Mouse (Mus musculus): Measurements from ENCODE around the gene Mipol1.
"Not testable (repeated sequence)": the region's sequence is repeated elsewhere in the genome, so short reads cannot be mapped to it uniquely, and the experiment has no call there.

The Mipol1 gene

GRCm38 (mm10) chr12:57428243-57428642 is 198.0 kb downstream of the Mipol1 start:
- no peak for DNase-seq (ENCODE audit: low read depth, low spot score)

- DNase-seq (ENCODE audit: low read depth, low spot score) = no peak
These were observed 198.5 kb downstream of the Mipol1 start for GRCm38 (mm10) chr12:57428767-57429166.

- not testable (repeated sequence) for DNase-seq (ENCODE audit: low read depth, low spot score)
These were observed 206.9 kb downstream of the Mipol1 start for GRCm38 (mm10) chr12:57436939-57437659.

GRCm38 (mm10) chr12:57444281-57444903 is 214.2 kb downstream of the Mipol1 start:
- DNase-seq (ENCODE audit: low read depth, low spot score) = no peak

GRCm38 (mm10) chr12:57447331-57447730 is 217.1 kb downstream of the Mipol1 start:
- no peak for DNase-seq (ENCODE audit: low read depth, low spot score)

- no peak for DNase-seq (ENCODE audit: low read depth, low spot score)
These were observed 219.1 kb downstream of the Mipol1 start for GRCm38 (mm10) chr12:57449299-57449698.

GRCm38 (mm10) chr12:57450017-57450583 is 219.9 kb downstream of the Mipol1 start:
- DNase-seq (ENCODE audit: low read depth, low spot score) = no peak

- no peak for DNase-seq (ENCODE audit: low read depth, low spot score)
These were observed 226.7 kb downstream of the Mipol1 start for GRCm38 (mm10) chr12:57456911-57457310.

GRCm38 (mm10) chr12:57457339-57457738 is 227.1 kb downstream of the Mipol1 start:
- no peak for DNase-seq (ENCODE audit: low read depth, low spot score)

GRCm38 (mm10) chr12:57464520-57465334 is 234.5 kb downstream of the Mipol1 start:
- DNase-seq (ENCODE audit: low read depth, low spot score) = no peak

- no peak for DNase-seq (ENCODE audit: low read depth, low spot score)
These were observed 241.6 kb downstream of the Mipol1 start for GRCm38 (mm10) chr12:57471786-57472185.

GRCm38 (mm10) chr12:57476876-57477275 is 246.6 kb downstream of the Mipol1 start:
- DNase-seq (ENCODE audit: low read depth, low spot score) = no peak

GRCm38 (mm10) chr12:57481823-57482222 is 251.6 kb downstream of the Mipol1 start:
- DNase-seq (ENCODE audit: low read depth, low spot score) = no peak

GRCm38 (mm10) chr12:57496347-57497119 is 266.3 kb downstream of the Mipol1 start:
- no peak for DNase-seq (ENCODE audit: low read depth, low spot score)

GRCm38 (mm10) chr12:57500246-57500645 is 270.0 kb downstream of the Mipol1 start:
- no peak for DNase-seq (ENCODE audit: low read depth, low spot score)

- no peak for DNase-seq (ENCODE audit: low read depth, low spot score)
These were observed 275.1 kb downstream of the Mipol1 start for GRCm38 (mm10) chr12:57505329-57505728.

GRCm38 (mm10) chr12:57508938-57509337 is 278.7 kb downstream of the Mipol1 start:
- no peak for DNase-seq (ENCODE audit: low read depth, low spot score)

- no peak for DNase-seq (ENCODE audit: low read depth, low spot score)
These were observed 279.5 kb downstream of the Mipol1 start for GRCm38 (mm10) chr12:57509726-57510125.

GRCm38 (mm10) chr12:57511127-57511526 is 280.9 kb downstream of the Mipol1 start:
- no peak for DNase-seq (ENCODE audit: low read depth, low spot score)

GRCm38 (mm10) chr12:57511560-57511959 is 281.3 kb downstream of the Mipol1 start:
- DNase-seq (ENCODE audit: low read depth, low spot score) = no peak

GRCm38 (mm10) chr12:57514552-57514951 is 284.3 kb downstream of the Mipol1 start:
- DNase-seq (ENCODE audit: low read depth, low spot score) = no peak

Data from retina, postnatal 7 days (tissue).